Mouse (Mus musculus) lung, postnatal 0 days (tissue): Measurements from ENCODE around the gene Nme9.

ENCODE experiments used
- CTCF ChIP-seq: IDR thresholded peaks from 2 replicates; pipeline ENCODE4 v1.5.1; 2016; ENCODE audit warnings: antibody characterized with exemption, mild to moderate bottlenecking
- EP300 ChIP-seq: IDR thresholded peaks from 2 replicates; pipeline ENCODE4 v1.6.1; 2016; ENCODE audit warnings: antibody characterized with exemption, mild to moderate bottlenecking, control low read depth

- no peak for TF ChIP-seq EP300
- TF ChIP-seq CTCF = no peak
These were observed 14.9 kb upstream of the Nme9 start for GRCm38 (mm10) chr9:99436182-99437030.
